Mouse (Mus musculus) heart, embryonic 16.5 days (tissue): ENCODE results near the gene Lama4. TPM values are rescaled to one million over a fixed set of nuclear protein-coding genes. Genes with fewer than 3 reads are reported as not detected.

Experiments used
- ATAC-seq: fragments of 200-750 bp; cut with Nextera tagmentation; replicated peaks from 2 replicates; pipeline ENCODE4 v1.8.0; 2017; ENCODE audit warnings: moderate number of reproducible peaks; ENCODE audit not compliant: insufficient read depth, low FRiP score; ENCODE audit errors: extremely low read depth
- H3K27ac ChIP-seq: fragments of 300-500 bp; sonication (generic); 2 replicates; pipeline ENCODE4 v1.5.1; 2014; ENCODE audit warnings: mild to moderate bottlenecking, low read length, control low read depth, moderate library complexity
- H3K27me3 ChIP-seq: fragments of 300-500 bp; sonication (generic); 2 replicates; pipeline ENCODE4 v1.6.1; 2014; ENCODE audit warnings: low read length, mixed read lengths; ENCODE audit not compliant: control insufficient read depth, insufficient read depth
- H3K36me3 ChIP-seq: fragments of 300-500 bp; sonication (generic); 2 replicates; pipeline ENCODE4 v1.6.1; 2014; ENCODE audit not compliant: control insufficient read depth, insufficient read depth
- H3K4me1 ChIP-seq: fragments of 300-500 bp; sonication (generic); 2 replicates; pipeline ENCODE4 v1.6.1; 2014; ENCODE audit warnings: low read length, mixed read lengths; ENCODE audit not compliant: control insufficient read depth, insufficient read depth
- H3K4me2 ChIP-seq: fragments of 300-500 bp; sonication (generic); 2 replicates; pipeline ENCODE4 v1.6.1; 2014; ENCODE audit warnings: low read depth, mild to moderate bottlenecking, control low read depth, low read length
- H3K4me3 ChIP-seq: fragments of 300-500 bp; sonication (generic); 2 replicates; pipeline ENCODE4 v1.5.1; 2014; ENCODE audit warnings: mild to moderate bottlenecking, control low read depth, low read length
- H3K9ac ChIP-seq: fragments of 300-500 bp; sonication (generic); 2 replicates; pipeline ENCODE4 v1.6.1; 2014; ENCODE audit warnings: low read length, control low read depth
- H3K9me3 ChIP-seq: fragments of 300-500 bp; sonication (generic); replicated peaks from 2 replicates; pipeline ENCODE4 v1.6.1; 2016; ENCODE audit warnings: low read length; ENCODE audit not compliant: control insufficient read depth
- WGBS: fragments of 180-500 bp; shearing (Covaris S2); extraction: QIAGEN DNeasy Blood & Tissue Kit; methylation state at CpG from one replicate; pipeline ENCODE4 v1.1.7; 2014; 5-methylcytosine and 5-hydroxymethylcytosine counted together
- polyA plus RNA-seq: library from polyadenylated mRNA; unstranded; fragments of >200 nt; fragmentation: Nextera tagmentation; extraction: Ambion mirVana; gene quantifications from 2 replicates; pipeline ENCODE4 v1.2.1, GENCODE M21; 2015

Lama4 gene
- polyA plus RNA-seq, 1 experiment from 2014 or later = 105 TPM

DNA sequence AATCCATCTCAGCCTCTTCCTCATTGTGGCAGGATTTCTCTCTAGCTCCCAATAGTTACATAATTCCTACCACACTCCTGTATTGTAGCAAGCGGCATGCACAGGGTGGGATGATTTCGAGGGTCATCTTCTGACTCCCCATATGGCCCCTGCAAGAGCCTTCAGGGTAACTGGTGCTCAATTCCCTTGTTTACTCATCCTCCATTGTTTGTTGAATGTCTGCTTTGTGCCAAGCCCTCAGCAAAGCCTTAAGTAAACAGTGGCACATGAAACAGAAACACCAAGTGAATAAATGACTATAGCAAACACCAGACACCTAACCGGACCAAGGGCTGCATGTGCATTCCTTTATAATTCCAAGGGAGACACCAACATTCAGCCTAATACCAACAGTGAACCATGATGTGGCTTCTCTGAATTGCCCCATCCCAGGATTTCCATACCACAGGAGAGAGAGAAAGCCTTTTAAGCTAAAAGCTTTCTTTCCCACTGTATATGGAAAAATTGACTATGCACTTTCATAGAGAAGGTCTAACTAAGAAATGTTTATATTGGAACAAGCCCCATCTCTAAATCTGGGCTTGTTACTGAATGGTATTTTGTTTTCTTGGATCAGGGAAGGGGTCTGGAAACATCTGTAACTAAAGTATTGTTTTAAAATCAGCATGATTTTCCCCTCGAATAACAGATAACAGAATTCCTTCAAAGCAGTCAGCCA lies 19.2 kb downstream of the Lama4 start:
- Histone ChIP-seq H3K4me1 (peaks cover 42% of the 10 kb centered on the region), H3K4me2 (no peak overlapping the region), H3K9me3 (no peaks in the 10 kb centered on the region), H3K27ac (peak overlapping the region; percentile 68), H3K27me3 (no peaks in the 10 kb centered on the region), H3K4me3 (no peak overlapping the region), H3K9ac (no peak overlapping the region), H3K36me3 (no peaks in the 10 kb centered on the region)
- 0 out of 2 replicates have a peak, but pooled peaks have one; percentile 39 for ATAC-seq
- 62% methylated on average over 4 of the region's 4 CpGs for WGBS

DNA sequence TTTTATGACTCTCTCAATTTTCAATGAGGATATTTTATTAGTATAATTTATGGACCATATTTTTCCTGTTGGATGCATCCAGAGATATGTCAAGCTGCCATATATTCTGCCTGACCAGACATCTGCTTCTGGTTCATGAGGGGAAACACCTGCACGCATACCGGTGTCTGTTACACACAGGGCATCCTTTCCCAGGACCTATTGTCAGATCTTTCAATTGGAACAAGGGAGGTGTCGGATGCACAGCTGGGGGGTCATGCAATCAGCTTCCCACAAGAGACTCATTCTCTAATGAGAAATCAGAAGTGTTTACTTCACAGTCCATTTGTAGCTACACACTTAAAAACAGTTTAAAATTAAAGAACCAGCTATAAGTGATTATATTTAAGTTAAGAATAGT lies 20.7 kb downstream of the Lama4 start:
- Histone ChIP-seq H3K4me3 (no peak overlapping the region), H3K9me3 (no peaks in the 10 kb centered on the region), H3K36me3 (no peaks in the 10 kb centered on the region; the same call in 1 of the 2 replicates), H3K9ac (no peak overlapping the region), H3K27ac (peak overlapping the region; percentile 27; the same call in 1 of the 2 replicates), H3K4me2 (no peak overlapping the region), H3K4me1 (peaks cover 36% of the 10 kb centered on the region), H3K27me3 (no peaks in the 10 kb centered on the region)
- no peak for ATAC-seq
- 64% methylated on average over 3 of the region's 3 CpGs for WGBS

DNA sequence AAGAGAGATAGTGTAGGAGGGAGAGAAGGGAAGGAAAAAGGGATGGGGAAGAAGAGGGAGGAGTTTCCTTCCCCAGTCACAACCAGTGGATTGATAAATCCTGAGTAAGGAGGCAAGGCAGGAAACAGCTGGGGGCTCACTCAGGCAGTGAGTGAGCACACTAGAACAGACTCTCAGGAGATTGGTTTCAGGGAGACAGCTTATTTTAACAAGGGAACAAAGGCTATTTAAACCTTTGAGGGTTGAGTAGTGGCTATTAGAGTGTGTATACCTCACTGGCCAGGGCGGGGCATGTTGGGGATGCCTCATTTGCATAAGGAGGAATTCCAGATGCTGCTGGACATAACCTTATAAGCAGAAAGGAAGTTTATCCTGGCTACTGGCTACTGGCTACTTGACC lies 27.5 kb downstream of the Lama4 start:
- no peak overlapping the region for H3K9ac ChIP-seq
- no peaks in the 10 kb centered on the region for H3K9me3 ChIP-seq
- no peaks in the 10 kb centered on the region for H3K27me3 ChIP-seq
- peaks cover 14% of the 10 kb centered on the region for H3K4me1 ChIP-seq
- H3K4me3 ChIP-seq = no peak overlapping the region
- 92% methylated on average over 1 of the region's 1 CpGs for WGBS
- peak; percentile 64 for ATAC-seq
- peaks cover 2% of the 10 kb centered on the region for H3K36me3 ChIP-seq
- H3K27ac ChIP-seq = peak overlapping the region; percentile 8
- no peak overlapping the region for H3K4me2 ChIP-seq

DNA sequence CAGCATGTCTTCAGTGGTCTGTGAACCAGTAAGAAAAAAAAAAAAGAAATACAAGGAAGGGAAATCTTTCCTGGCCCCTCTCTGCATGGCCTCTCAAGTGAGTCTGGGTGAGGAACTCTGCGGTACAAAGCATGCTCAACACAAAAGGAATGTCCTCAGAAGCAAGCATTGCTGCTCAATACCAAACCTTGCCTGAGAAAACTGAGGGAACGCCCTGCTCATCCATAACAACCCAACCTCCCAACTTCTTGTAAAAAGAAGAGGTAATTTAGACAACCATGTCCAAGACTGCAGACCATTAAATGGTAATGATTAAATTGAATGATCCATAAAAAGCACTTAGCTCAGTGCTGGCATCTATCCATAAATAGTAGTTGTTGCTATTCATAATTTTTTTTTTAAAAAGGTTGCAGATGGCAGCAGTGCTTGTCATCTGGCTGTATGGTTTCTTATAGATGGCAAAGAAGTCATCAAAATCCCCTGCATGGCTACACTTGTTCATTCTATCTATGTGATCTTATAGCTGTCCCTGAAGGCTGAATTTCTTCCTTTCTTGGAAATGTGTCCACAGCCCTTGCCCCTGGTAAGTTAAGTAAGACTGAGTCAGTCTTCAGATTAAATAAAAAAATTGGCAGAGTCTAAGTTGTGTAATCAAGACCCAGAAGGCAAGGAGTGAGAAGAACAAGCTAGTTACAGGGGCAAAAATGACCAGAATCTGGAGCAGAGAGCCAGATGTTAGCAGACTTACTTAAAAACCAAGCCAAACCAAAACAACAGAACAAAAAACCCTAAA lies 28.5 kb downstream of the Lama4 start:
- H3K9ac ChIP-seq = no peak overlapping the region
- no peaks in the 10 kb centered on the region for H3K9me3 ChIP-seq
- no peak overlapping the region for H3K4me2 ChIP-seq
- 83% methylated on average over 2 of the region's 2 CpGs for WGBS
- peaks cover 14% of the 10 kb centered on the region for H3K4me1 ChIP-seq
- peaks cover 2% of the 10 kb centered on the region for H3K36me3 ChIP-seq
- H3K4me3 ChIP-seq = no peak overlapping the region
- peak overlapping the region; percentile 15; the same call in 1 of the 2 replicates for H3K27ac ChIP-seq
- H3K27me3 ChIP-seq = no peaks in the 10 kb centered on the region
- no peak for ATAC-seq

DNA sequence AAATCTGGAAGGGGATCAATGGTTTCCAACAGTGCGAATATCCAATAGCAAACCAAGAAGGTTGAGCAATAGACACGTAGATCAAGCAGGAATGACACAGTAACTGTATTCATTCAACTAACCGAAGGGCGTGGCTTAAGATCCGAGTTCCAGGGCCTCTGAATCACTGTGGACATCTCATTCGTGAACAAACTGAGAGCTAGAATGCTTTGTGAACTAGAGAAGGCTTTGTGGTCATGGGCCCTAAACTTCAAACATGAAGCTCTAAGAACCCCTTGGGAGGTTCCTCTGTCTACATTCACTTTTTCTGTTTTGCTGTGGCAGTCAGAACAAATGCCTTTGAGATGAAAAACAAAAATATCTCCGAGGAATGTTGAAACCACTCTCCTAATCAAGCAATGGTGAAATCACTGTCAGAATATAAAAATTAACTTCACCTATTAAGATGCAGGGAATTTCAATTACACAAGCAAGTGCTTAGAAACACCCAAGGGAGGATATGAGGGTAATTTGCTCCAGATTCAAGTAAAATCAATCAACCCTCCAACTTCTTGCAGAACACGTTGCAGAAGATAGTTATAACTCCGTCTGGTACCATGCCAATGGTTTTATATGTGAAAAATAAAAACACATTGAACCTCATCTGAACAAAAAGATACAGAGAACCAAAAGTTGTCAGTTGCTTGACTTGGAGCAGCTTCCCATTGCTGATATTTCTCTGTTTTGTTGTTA lies 29.6 kb downstream of the Lama4 start:
- Histone ChIP-seq H3K4me2 (no peak overlapping the region), H3K4me3 (no peak overlapping the region), H3K9me3 (no peaks in the 10 kb centered on the region), H3K27me3 (no peaks in the 10 kb centered on the region), H3K36me3 (peaks cover 4% of the 10 kb centered on the region), H3K27ac (no peak overlapping the region), H3K9ac (no peak overlapping the region), H3K4me1 (peaks cover 10% of the 10 kb centered on the region)
- ATAC-seq = no peak
- WGBS = 79% methylated on average over 9 of the region's 9 CpGs

DNA sequence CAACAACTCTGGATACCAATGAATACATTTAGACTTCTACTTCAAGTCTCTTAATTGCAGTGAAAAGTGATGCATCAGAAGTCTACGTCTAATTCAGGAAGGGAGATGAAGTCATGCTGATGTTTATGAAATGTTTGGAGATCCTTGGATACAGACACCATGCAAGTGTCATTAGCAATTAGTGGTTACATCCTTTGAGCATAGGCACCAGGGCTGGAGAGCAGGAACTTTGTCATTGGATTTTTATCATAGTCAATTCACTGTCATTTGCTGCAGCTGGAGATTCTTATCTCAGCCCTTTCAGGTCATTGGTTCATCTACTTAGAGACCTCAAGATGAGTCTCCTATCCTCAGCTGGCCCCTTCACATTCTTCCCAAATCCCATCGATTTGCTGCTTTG lies 30.6 kb downstream of the Lama4 start:
- no peaks in the 10 kb centered on the region for H3K27me3 ChIP-seq
- H3K4me2 ChIP-seq = no peak overlapping the region
- H3K36me3 ChIP-seq = peaks cover 6% of the 10 kb centered on the region
- no peak overlapping the region for H3K9ac ChIP-seq
- ATAC-seq = no peak
- peaks cover 10% of the 10 kb centered on the region for H3K4me1 ChIP-seq
- 75% methylated on average over 2 of the region's 2 CpGs for WGBS
- H3K27ac ChIP-seq = no peak overlapping the region
- no peaks in the 10 kb centered on the region for H3K9me3 ChIP-seq
- no peak overlapping the region for H3K4me3 ChIP-seq

DNA sequence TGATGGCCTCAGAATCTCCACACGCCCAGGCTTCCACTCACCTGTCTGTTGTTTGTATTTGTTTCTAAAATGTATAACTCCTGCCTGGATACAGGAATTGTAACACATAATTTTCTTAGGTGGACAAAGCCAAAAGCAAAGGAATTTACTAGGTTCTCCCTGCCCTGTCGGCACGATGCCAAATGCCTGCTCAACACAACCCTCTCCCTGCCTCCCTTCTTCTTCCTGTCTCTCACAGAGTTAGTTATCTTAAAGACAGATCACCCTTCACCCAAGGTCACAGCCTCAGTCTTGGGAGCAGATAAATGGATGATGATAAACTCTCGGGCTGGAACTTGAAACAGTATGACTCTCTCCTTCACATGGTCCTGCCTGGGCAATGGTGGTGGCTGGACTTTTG lies 35.6 kb downstream of the Lama4 start:
- Histone ChIP-seq H3K4me3 (no peak overlapping the region), H3K27ac (no peak overlapping the region), H3K4me1 (peaks cover 6% of the 10 kb centered on the region; the same call in 1 of the 2 replicates), H3K9ac (no peak overlapping the region), H3K9me3 (no peaks in the 10 kb centered on the region), H3K27me3 (no peaks in the 10 kb centered on the region), H3K36me3 (peaks cover 11% of the 10 kb centered on the region), H3K4me2 (no peak overlapping the region)
- 60% methylated on average over 4 of the region's 4 CpGs for WGBS
- ATAC-seq = no peak

DNA sequence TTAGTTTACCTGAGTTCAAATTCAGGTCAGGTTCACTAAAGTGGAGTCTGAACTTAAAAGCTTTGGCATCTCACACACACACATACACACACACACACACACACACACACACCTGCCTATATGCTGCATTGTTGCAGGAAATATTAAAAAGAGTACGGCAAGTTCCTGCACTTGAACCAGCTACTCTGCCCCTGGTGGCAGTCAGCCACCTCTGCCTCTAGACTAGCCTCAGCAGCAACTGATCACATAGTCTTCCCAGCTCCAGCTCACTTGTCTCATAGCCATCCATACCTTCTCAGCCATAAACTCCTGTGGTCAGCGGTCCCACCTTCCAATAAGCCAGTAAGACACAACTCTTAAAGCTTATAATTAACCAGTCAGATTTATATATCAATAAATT lies 37.2 kb downstream of the Lama4 start:
- Histone ChIP-seq H3K4me2 (no peak overlapping the region), H3K27ac (no peak overlapping the region), H3K9me3 (no peaks in the 10 kb centered on the region), H3K36me3 (peaks cover 20% of the 10 kb centered on the region), H3K27me3 (no peaks in the 10 kb centered on the region), H3K9ac (no peak overlapping the region), H3K4me1 (peaks cover 6% of the 10 kb centered on the region; the same call in 1 of the 2 replicates), H3K4me3 (no peak overlapping the region)
- ATAC-seq = no peak
- WGBS = 76% methylated on average over 2 of the region's 2 CpGs
